Comparison of ENCODE assay signal across 22 mouse cellular contexts in the genomic region with DNA sequence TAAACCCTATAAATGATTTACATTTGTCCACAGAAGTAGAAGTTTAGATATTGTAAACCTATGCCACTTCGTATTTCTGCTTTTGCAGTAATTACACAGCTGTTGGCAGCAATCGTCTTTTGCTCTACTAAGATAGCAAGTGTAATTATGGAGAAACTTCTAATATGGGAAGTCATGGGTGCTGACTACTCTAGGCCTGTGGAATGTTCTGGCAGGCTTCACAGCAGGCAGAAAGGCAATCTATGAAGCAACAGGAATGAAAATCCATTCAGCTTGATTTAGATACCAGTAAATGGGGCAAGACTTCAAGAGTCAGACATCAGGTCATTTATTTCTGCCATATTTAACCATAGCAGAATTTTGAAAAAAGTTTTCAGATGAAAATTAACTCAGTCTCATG.
DNase-seq lines count a peak whose midpoint lies in the region; ATAC-seq and TF ChIP-seq lines count a peak whose summit lies in the region.
"Had no signal": no experiment of that assay in that cellular context is flagged by ENCODE, and none has a peak within 500 bp of the region (broad histone marks: within the 10 kb centered on the region; RNA-seq: fewer than 3 reads in every experiment).

No protein-coding gene starts in this region.

- no peak overlapping the region for H3K27ac ChIP-seq in heart, embryonic 10.5 days
- H3K27ac ChIP-seq in intestine, embryonic 16.5 days (ENCODE audit: low read length): no peak overlapping the region
- H3K27ac ChIP-seq in left cerebral cortex, adult 2 months: no peak overlapping the region
- H3K27ac ChIP-seq in limb, embryonic 10.5 days: no peak overlapping the region
- H3K27ac ChIP-seq: embryonic facial prominence, embryonic 12.5 days; forebrain, embryonic 12.5 days; heart, adult 2 months; heart, embryonic 13.5 days; hindbrain, embryonic 12.5 days had no signal

- intact Hi-C loops in left cerebral cortex, adult 2 months (cut with DNase I): no loop called here

- peak; percentile 6 for DNase-seq in heart, adult 8-10 months (ENCODE audit: low spot score)
- DNase-seq in heart, embryonic 10.5 days (ENCODE audit: low spot score): no peak
- peak; percentile 2 for DNase-seq in lung, postnatal 10 days
- no peak for DNase-seq in lung, postnatal 36 days
- DNase-seq in left cerebral cortex, adult 2 months (ENCODE audit: extremely low spot score in 1 of 2, low spot score in 2 of 2): no peak
- no peak for DNase-seq in limb, embryonic 10.5 days (ENCODE audit: low spot score)
- DNase-seq: adrenal gland, postnatal 36 days; cerebellum, adult 11-12 months; cerebellum, adult 9-10 months; cerebellum, postnatal 25 days; forebrain, postnatal 0 days; gastrocnemius, postnatal 14 days; heart, postnatal 36 days had no signal

- H3K36me3 ChIP-seq in heart, embryonic 10.5 days: no peaks in the 10 kb centered on the region
- no peaks in the 10 kb centered on the region for H3K36me3 ChIP-seq in intestine, embryonic 16.5 days (ENCODE audit: control insufficient read depth, insufficient read depth, low read length)
- no peaks in the 10 kb centered on the region for H3K36me3 ChIP-seq in limb, embryonic 10.5 days
- H3K36me3 ChIP-seq: embryonic facial prominence, embryonic 12.5 days; forebrain, embryonic 12.5 days; heart, embryonic 13.5 days; hindbrain, embryonic 12.5 days had no signal

- no peaks in the 10 kb centered on the region for H3K4me1 ChIP-seq in heart, embryonic 10.5 days
- H3K4me1 ChIP-seq in intestine, embryonic 16.5 days (ENCODE audit: control insufficient read depth, insufficient read depth, low read length): no peaks in the 10 kb centered on the region
- H3K4me1 ChIP-seq in limb, embryonic 10.5 days: no peaks in the 10 kb centered on the region
- H3K4me1 ChIP-seq: embryonic facial prominence, embryonic 12.5 days; forebrain, embryonic 12.5 days; heart, embryonic 13.5 days; hindbrain, embryonic 12.5 days had no signal

- H3K27me3 ChIP-seq in heart, embryonic 10.5 days (ENCODE audit: insufficient read depth, poor library complexity, severe bottlenecking): no peaks in the 10 kb centered on the region
- H3K27me3 ChIP-seq in intestine, embryonic 16.5 days (replicated peaks; ENCODE audit: control insufficient read depth, insufficient read depth, low read length): no peaks in the 10 kb centered on the region
- no peaks in the 10 kb centered on the region for H3K27me3 ChIP-seq in limb, embryonic 10.5 days (ENCODE audit: low read depth, poor library complexity, severe bottlenecking)
- H3K27me3 ChIP-seq: embryonic facial prominence, embryonic 12.5 days; forebrain, embryonic 12.5 days; heart, embryonic 13.5 days; hindbrain, embryonic 12.5 days; Patski had no signal

- no peak for TF ChIP-seq CTCF in left cerebral cortex, adult 2 months (IDR thresholded peaks at IDR 0.05)

- 81% methylated on average over 2 of the region's 2 CpGs for WGBS in heart, embryonic 10.5 days
- WGBS in intestine, embryonic 16.5 days: 35% methylated on average over 2 of the region's 2 CpGs
- WGBS in limb, embryonic 10.5 days: 88% methylated on average over 2 of the region's 2 CpGs

- ATAC-seq in intestine, embryonic 16.5 days: peak; percentile 52
- ATAC-seq: activated CD4-positive, CD25-positive, alpha-beta regulatory T cell, adult 4 months; forebrain, postnatal 0 days; hindbrain, embryonic 16.5 days; Patski had no signal

- H3K4me2 ChIP-seq in intestine, embryonic 16.5 days (ENCODE audit: low read depth, low read length): no peak overlapping the region
- H3K4me2 ChIP-seq: embryonic facial prominence, embryonic 12.5 days; forebrain, embryonic 12.5 days; heart, embryonic 13.5 days; hindbrain, embryonic 12.5 days had no signal

- H3K9ac ChIP-seq in intestine, embryonic 16.5 days (ENCODE audit: low read depth, low read length): no peak overlapping the region
- H3K9ac ChIP-seq: embryonic facial prominence, embryonic 12.5 days; forebrain, embryonic 12.5 days; forebrain, postnatal 0 days; heart, embryonic 13.5 days; hindbrain, embryonic 12.5 days had no signal

- H3K9me3 ChIP-seq in heart, embryonic 10.5 days: no peaks in the 10 kb centered on the region
- H3K9me3 ChIP-seq in intestine, embryonic 16.5 days (ENCODE audit: control insufficient read depth, low read length): no peaks in the 10 kb centered on the region
- no peaks in the 10 kb centered on the region for H3K9me3 ChIP-seq in limb, embryonic 10.5 days (replicated peaks)
- H3K9me3 ChIP-seq: embryonic facial prominence, embryonic 12.5 days; forebrain, embryonic 12.5 days; hindbrain, embryonic 12.5 days had no signal

- H3K4me3 ChIP-seq in heart, embryonic 10.5 days: no peak overlapping the region
- no peak overlapping the region for H3K4me3 ChIP-seq in intestine, embryonic 16.5 days (ENCODE audit: low read length)
- no peak overlapping the region for H3K4me3 ChIP-seq in left cerebral cortex, adult 2 months
- H3K4me3 ChIP-seq in limb, embryonic 10.5 days: no peak overlapping the region
- H3K4me3 ChIP-seq: embryonic facial prominence, embryonic 12.5 days; forebrain, embryonic 12.5 days; heart, adult 2 months; heart, embryonic 13.5 days; hindbrain, embryonic 12.5 days had no signal

Comparison
In these comparisons a context has a peak if more than half of its experiments do, and no peak if none do; other contexts are left out.
1. DNase-seq: peak in heart, adult 8-10 months (single experiment) and lung, postnatal 10 days (single experiment); none in heart, embryonic 10.5 days (single experiment), lung, postnatal 36 days (single experiment), left cerebral cortex, adult 2 months (0 of 2) and limb, embryonic 10.5 days (single experiment).